Mouse (Mus musculus): ENCODE results near the gene AC131692.1. TPM values are rescaled to one million over a fixed set of nuclear protein-coding genes. Genes with fewer than 3 reads are reported as not detected.
"Not testable (repeated sequence)": the region's sequence is repeated elsewhere in the genome, so short reads cannot be mapped to it uniquely, and the experiment has no call there.

The AC131692.1 gene
- total RNA-seq, 2 experiments from 2014 or later, result not detected

DNA sequence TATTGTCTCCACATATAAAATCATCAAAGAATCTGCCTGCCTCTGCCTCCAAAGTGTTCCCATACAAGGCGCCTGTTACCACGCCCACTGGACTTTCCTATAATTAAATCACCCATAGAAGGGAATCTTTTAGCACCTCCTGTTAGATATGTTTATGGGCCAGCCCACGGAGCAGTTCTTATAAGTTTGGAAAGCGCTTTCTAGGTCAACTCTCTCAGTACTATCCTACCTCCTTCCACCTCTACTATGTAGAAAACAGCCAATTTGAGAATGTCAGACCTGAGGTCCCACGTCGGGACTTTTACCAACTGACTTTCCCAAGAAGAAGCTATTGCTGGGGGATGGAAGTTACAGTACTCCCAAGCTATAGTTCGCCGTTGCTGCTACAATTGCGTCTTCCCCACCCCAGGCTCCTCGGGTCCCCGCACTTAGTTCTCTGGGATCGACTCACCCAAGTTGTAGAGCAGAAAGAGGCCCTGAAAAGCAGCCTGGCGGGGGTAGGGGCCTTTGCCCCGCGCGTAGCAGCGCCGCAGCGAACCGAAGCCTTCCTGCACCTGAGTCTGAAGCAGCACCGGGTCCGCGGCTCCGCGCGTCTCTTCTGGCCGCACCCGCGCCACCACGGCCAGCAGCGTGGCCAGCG, 23.2 kb downstream of the AC131692.1 start:
- peak in 1 of 2 experiments; percentile 61 for DNase-seq (ENCODE audit: low spot score in 2 of 2)

GRCm38 (mm10) chr19:6117986-6118676, 23.9 kb downstream of the AC131692.1 start, which contains the start of gene Sac3d1:
Gene Sac3d1 (minus strand): TSS chr19:6118650.
- DNase-seq (ENCODE audit: low spot score in 2 of 2), result peak; percentile 82 to 84

DNA sequence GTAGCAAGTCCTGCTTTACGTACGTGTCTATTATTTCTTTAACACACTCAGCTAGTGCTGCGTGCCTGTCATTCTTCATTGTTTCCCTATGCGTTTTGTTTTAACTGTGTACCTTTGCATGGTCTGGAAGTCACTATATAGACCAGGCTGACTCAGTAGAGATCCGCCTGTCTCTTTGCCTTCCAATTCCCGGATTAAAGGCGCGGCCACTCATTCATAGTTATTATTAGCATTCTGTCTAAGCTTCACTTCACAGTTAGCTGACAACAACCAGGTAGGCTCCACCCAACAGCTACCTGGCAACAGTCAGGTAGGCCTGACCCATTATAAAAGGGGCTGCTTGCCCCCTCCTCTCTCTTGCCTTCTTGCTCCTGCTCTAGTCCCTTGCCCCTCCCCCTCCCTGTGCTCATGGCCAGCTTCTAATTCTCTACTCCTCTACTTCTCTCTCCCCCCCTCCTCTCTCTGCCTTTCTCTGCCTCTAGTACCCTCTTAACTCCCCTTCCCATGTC, 24.5 kb downstream of the AC131692.1 start:
- no peak for DNase-seq (ENCODE audit: low spot score in 2 of 2)

- no peak for DNase-seq (ENCODE audit: low spot score in 2 of 2)
Observed at GRCm38 (mm10) chr19:6121761-6122160, 27.5 kb downstream of the AC131692.1 start.

DNA sequence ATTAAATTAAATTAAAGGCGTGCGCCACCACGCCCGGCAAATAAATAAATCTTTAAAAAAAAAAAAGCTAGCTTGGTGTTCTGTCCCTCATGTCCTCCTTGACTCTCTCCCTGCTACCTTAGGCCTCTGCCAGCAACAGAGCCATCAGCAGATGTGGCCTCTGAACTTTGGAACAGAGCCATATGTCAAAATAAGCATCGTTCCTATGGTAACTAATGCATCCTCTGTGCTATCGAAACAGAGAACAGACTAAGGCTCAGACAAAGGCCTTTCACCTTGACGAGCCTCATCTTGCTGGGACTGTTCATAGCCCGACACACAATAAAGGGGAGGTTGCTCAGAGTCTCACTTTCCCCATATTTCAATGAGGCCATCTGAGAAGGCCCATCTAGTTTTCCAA, 29.1 kb downstream of the AC131692.1 start:
- DNase-seq (ENCODE audit: low spot score in 2 of 2), result no peak

GRCm38 (mm10) chr19:6124898-6125297, 30.7 kb downstream of the AC131692.1 start:
- DNase-seq (ENCODE audit: low spot score in 2 of 2), result no peak

DNA sequence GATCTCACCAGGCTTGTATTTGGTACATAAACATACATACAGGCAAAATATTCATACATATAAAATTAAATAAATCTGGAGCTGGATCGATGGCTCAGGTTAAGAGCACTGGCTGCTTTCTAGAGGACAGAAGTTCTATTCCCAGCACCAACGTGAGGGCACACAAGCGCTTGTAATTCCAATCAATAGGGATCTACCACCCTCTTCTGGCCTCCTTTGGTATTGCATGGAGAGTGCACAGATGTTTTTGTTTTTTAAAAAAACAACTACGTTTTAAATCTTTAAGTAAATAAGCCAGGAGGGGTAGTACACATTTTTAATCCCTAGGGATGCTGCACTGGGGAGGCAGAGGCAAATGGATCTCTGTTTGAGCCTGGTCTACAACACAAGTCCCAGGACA, 32.1 kb downstream of the AC131692.1 start:
- DNase-seq (ENCODE audit: low spot score in 2 of 2), result peak; percentile 51 to 55

GRCm38 (mm10) chr19:6126789-6127580, 32.8 kb downstream of the AC131692.1 start:
- no peak for DNase-seq (ENCODE audit: low spot score in 2 of 2)

GRCm38 (mm10) chr19:6127760-6128341, 33.6 kb downstream of the AC131692.1 start, which contains the start of gene Snx15:
Gene Snx15 (minus strand): TSS chr19:6128304.
- peak; percentile 88 to 93 for DNase-seq (ENCODE audit: low spot score in 2 of 2)

- not testable (repeated sequence) for DNase-seq (ENCODE audit: low spot score in 2 of 2)
Observed at GRCm38 (mm10) chr19:6130414-6131128, 36.4 kb downstream of the AC131692.1 start.

DNA sequence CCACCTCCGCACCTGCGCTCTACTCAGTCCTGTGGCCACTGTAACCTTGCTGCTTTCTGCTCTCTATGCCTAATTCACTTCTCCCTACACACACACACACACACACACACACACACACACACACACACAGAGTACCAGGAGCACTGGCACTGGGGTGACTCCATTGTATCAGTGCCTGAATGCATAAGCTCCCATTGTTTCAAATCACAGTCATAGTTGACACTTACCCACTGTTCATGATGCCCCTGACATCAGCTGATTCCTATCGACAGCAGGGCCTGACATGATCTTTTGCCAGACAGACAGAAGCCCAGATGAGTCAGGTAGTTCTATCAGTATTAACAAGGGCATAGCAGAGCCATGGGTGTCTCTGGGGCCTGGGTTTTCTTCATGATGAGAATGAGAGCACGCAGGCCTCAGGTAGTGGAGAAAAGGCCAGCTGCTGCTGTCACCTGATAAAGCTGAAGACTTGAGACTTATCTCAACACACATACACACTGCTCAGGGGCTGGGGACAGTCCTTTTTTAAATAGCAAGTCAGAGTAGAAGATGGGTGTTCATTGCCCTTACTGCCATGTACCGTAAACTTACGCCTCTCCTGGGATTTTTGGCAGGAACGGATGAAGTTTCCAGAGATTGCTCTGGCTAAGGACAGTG, 38.1 kb downstream of the AC131692.1 start:
- no peak for DNase-seq (ENCODE audit: low spot score in 2 of 2)

DNA sequence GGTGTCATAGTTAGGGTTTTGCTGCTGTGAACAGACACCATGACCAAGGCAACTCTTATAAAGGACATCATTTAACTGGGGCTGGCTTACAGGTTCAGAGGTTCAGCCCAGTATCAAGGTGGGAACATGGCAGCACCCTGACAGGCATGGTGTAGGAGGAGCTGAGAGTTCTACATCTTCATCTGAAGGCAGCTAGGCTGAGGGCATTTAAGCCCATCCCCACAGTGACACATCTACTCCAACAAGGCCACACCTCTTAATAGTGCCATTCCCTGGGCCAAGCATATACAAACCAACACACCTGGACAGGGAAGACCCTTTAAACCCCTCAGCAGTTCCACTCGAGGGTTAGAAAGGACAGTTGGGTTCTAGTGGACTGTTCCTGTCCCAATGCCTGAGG, 39.0 kb downstream of the AC131692.1 start:
- DNase-seq (ENCODE audit: low spot score in 2 of 2), result not testable (repeated sequence)

- DNase-seq (ENCODE audit: low spot score in 2 of 2), result no peak
Observed at GRCm38 (mm10) chr19:6136397-6136796, 42.2 kb downstream of the AC131692.1 start.

DNA sequence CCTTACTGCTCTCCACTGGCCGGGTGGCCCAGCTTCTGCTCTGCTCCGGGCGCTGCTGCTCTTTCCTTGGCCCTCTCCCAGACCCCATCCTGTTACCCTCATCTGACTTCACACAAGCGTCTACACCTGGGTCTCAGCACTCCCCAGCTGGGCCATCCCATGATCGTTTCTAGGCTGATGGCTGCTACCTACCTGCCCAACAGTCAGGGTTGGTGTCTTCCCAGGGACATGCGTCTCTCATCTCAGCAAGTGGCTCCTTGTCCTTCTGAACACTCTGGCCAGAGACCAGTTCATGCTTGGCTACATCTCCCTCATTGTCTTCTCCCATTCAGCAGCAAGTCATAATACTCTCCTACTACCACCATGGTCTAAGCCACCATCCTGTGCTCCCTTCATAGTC, 45.5 kb downstream of the AC131692.1 start:
- no peak for DNase-seq (ENCODE audit: low spot score in 2 of 2)

GRCm38 (mm10) chr19:6140374-6140677, 46.1 kb downstream of the AC131692.1 start:
- no peak for DNase-seq (ENCODE audit: low spot score in 2 of 2)

DNA sequence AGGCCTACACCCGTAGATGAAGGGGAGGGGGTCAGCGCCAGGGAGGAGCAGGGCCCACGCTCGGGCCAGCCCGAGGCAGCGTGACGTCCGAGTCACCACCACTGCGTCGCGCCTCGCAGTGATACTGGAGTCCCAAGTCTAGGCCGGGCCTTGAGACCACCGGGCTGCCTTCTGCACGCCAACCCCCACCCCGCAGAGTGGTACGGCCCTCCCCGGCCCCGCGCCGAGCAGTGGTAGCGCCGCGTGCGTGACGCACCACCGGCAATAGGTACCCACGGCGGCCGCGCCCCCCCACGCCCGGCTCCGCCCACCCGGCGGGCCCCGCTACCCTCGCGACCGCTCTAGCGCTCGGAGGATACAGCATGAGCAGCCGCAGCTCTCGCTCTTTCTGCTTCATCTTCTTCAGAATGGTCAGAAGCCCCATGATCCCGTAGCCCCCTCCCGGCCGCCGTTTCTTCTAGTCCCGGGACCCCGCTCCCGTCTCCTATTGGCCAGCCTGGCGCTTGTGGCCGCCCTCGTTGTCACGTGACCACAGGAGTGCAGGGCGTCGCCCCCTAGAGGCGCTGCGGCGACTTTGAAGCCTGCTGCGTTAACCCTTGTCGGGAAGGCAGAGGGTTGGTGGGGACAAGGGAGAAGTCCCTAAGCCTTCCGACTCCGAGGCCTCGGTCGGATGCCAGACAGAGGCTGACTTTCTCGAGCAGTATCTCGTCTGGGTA, 46.6 kb downstream of the AC131692.1 start, which contains the start of gene Batf2:
Batf2 (plus strand) TSS at position 306 of the 716 bp plus-strand sequence.
- DNase-seq (ENCODE audit: low spot score in 2 of 2), result peak; percentile 84

DNA sequence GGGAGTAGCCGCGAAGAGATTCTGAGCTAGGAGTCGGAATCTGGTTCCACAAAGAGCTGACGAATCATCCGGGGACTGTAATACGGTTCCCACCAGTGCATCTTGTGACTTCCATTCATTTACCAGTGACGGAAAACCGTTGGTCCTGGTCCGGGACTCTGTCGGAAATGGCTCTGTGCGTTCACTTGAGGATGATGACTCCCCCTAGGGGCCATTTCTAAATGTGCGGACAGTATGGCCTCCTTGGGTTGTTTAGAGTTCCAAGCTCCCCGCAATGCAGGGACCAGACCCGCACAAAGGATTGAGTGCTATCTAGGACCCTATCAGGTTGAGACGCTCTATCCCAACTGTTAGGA, 47.2 kb downstream of the AC131692.1 start, which contains the start of gene Arl2:
Arl2 (minus strand) TSS at position 155 of the 356 bp plus-strand sequence.
- peak; percentile 61 to 65 for DNase-seq (ENCODE audit: low spot score in 2 of 2)

DNA sequence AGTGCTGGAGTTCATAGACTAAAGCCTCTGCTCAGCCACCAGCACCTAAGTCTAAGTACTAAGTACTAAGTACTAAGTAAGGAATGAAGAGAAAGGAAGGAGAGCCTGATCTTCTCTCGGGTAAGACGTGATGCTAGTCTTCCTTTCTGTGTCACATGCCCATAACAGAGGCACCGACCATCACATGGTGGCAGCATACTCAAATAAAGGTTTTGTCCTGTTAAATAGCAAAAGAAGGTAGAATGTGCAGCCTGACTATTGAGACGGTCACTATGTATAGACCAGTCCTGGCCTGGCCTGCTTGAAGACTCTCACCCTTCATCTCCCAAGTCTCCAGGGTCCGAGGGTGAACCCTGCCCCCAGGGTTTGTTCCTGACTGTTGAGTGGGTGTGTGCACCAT, 50.6 kb downstream of the AC131692.1 start:
- no peak for DNase-seq (ENCODE audit: low spot score in 2 of 2)
